Mouse (Mus musculus) left cerebral cortex, adult 18-20 months (tissue): Measurements from ENCODE around the gene Pde4d. TPM values are rescaled to one million over a fixed set of nuclear protein-coding genes. Genes with fewer than 3 reads are reported as not detected.
A peak's percentile ranks its signal among the peaks of the same experiment; 100 is the strongest.

Experiments
- DNase-seq, 2 experiments: peaks; one replicate each; pipeline ENCODE4 v3.0.0; 2021 to 2022; ENCODE audit warnings: low spot score in 2 of 2, mixed read lengths in 1 of 2
- total RNA-seq, 2 experiments: library from RNA; stranded (reverse); gene quantifications; 2 replicates each; pipeline ENCODE4 v1.2.3; 2021

Pde4d gene
- total RNA-seq, 2 experiments from 2014 or later, result 107 to 109 TPM

- peak in 1 of 2 experiments; percentile 42 for DNase-seq
Observed at GRCm38 (mm10) chr13:108812956-108813355, 363.2 kb downstream of the Pde4d start.

DNA sequence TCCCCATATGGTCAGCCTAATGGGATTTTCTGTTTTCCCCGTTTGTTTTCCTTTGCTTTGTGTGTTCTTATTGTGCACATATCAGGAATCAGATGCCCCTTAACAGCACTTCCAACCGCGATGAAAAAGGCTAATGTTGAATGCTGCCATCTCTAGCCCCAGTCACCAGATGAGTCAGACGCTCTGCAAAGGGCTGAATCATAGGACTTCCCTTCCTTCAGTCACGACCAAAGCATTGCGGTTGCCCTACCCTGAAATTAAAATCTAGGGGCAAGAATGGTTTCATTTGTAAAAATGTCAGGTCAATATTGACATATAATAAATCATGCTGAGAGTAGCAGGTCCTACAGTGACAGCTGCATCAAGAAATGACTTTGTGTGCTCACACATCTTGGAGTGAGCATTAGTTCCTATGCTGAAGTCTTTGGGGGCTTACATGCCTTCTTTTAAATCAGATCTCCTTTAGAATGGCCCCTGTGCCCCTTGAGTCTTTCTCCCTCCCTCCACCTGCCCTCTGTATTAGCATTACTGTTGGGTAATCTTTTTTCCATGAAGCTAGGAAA lies 370.2 kb downstream of the Pde4d start:
- no peak for DNase-seq

GRCm38 (mm10) chr13:108820487-108820886 lies 370.7 kb downstream of the Pde4d start:
- no peak for DNase-seq

GRCm38 (mm10) chr13:108821270-108821669 lies 371.5 kb downstream of the Pde4d start:
- DNase-seq, result no peak

DNA sequence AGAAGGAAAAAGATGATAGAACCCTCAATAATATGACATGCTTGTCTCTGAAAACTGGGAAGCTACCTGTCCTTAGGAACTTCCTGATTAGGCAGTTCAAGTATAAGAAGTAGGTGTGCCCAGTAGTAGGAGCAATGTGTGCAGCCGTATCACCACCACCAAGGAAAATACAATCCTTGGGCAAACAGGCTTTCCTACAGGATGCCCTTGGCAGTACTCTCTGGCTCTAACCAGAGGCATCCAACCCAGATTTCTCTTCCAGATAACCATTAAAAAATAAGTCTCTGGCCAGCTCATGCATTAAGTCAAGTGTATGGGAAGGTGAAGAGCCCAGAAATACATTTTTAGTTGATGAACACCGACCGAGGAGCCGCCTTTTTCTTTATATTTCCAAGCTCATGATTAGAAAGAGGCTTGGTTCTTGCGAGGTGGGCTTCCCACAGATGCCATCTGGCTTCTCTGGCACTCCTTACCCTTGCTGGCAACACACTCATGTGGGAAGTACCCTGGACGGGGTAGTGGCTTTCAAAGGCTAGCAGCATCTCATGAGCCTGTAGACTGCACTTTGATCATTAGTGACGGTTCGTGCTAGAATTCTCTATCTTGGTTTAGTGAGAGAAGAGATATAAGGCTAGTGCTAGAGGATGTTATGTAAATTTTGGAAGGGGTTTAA lies 375.0 kb downstream of the Pde4d start:
- DNase-seq, result peak; percentile 6 to 9

DNA sequence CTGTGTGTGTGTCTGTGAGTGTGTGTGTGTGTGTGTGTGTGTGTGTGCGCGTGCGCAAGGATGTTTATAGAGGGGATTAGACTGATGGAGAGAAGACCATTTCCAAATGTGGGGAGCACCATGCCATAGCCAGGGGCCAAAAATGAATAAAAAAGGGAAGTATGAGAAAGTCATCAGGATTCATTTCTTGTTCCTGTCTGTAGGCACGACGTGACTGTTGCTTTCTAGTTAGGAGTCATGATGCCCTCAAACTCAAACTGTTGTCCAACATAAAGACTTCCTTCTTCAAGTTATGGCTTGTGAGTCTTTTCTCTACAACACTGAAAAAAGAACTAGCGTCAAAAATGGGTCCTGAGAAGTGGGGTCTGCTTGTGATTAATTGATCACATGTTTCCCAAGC lies 375.8 kb downstream of the Pde4d start:
- no peak for DNase-seq

DNA sequence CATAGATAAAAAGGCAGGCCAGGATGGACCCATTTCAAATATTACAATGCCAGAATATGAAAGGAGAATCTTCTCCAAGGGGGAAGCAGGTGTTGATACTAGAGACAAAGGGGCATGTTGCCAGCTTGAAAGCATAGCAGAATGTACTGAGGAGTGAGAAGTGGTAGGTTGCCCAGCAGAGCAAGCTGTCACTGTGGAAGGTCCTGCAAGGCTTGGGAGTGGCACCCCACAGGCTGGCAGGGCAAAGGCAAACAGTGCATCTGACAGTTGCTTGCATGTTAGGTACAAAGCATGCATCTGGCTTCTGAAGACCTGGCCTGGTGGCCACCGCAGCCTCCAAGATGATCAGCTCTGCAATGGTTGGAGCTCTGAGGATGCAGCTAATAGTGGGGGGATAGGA lies 384.4 kb downstream of the Pde4d start:
- no peak for DNase-seq

DNA sequence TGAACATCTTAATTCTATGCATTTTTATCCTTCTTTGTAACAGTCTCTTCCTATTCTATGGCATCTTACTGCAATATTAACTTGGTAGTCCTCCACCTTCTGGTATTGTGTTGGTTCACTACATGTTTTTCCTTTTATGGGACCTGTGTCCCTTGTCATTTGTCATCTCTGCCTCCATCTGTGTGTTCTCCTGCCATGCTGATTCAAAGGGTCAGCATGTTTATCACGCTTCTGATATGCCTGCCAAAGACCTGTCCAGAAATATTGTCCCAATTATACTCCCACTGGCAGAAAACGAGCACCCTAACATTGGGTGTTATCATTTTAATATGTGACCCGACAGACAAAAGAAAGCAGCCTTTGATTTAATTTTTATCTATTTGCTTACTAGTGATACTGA lies 386.6 kb downstream of the Pde4d start:
- no peak for DNase-seq

GRCm38 (mm10) chr13:108839142-108839541 lies 389.4 kb downstream of the Pde4d start:
- DNase-seq, result no peak

GRCm38 (mm10) chr13:108854090-108854489 lies 404.3 kb downstream of the Pde4d start:
- no peak for DNase-seq

GRCm38 (mm10) chr13:108856776-108857435 lies 407.2 kb downstream of the Pde4d start:
- DNase-seq, result no peak

GRCm38 (mm10) chr13:108859336-108859735 lies 409.6 kb downstream of the Pde4d start:
- DNase-seq, result no peak

DNA sequence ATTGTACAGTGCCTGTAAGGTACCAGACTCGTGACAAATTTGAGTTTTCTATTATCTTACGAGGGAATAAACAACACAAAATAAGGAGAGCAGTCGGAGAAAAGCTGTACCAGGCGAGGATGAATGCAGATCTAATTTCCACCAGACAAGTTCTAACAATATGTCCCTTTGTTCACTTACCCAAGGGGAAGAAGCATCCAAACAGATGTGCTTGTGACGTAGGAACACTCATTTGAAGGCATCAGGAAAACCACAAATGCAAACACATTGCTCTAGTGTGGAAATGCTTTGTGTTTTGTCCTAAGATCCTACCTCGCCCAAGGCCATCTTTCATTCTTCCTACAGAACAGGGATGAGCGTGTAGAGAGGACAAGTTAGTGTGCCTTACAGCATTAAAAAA lies 411.0 kb downstream of the Pde4d start:
- DNase-seq, result no peak

GRCm38 (mm10) chr13:108861707-108862106 lies 412.0 kb downstream of the Pde4d start:
- no peak for DNase-seq

GRCm38 (mm10) chr13:108862173-108862572 lies 412.4 kb downstream of the Pde4d start:
- no peak for DNase-seq

DNA sequence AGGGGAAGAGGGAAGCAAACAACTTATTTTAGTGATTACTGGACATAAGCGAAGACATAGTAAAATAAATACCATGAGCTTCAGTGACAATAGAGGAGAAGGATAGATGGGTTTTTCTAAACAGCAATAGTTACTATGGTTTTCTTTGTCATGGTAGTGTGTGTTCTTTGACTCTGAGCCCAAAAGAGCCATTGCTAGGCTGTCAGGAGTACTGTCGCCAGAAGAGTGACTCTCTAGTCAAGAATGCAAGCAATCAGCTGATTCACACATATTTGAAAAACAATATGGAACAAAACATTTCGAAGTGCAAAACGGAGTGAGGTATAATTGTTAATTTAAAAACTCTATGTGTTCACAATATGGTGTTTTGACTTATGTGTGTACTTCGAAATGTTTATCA lies 450.4 kb downstream of the Pde4d start:
- no peak for DNase-seq

DNA sequence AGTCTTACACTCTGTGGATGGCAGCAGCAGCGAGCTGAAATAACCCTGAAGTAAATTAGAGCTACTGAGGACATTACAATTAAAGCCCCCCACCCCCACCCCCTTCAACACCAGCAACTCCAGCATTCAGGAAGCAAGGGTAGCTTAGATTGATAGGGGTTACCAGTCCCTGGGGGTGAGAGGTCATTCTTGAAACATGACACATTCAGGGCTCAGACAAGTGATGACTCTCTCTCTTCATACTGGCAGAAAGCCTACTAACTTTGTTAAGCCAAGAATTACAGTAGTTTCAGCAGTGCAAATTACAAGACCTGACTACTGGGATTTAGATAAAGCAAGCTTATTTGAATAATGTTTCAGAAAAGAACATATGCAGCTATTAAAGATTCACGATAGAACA lies 455.4 kb downstream of the Pde4d start:
- DNase-seq, result no peak

DNA sequence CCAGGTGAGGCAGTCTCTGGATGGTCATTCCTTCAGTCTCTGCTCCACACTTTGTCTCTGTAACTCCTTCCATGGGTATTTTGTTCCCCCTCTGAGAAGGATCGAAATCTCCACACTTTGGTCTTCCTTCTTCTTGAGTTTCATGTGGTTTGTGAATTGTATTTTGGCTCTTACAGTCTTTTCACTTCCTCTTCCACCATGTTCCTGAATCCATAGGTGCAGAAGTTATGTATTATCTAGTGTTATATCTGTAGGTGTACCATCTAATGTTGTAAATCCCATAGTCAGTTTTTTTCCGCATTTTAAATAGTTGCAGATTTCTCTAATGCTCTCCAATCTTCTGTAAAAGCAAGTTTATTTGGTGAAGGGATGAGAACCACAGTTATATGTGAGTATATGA lies 459.4 kb downstream of the Pde4d start:
- no peak for DNase-seq

DNA sequence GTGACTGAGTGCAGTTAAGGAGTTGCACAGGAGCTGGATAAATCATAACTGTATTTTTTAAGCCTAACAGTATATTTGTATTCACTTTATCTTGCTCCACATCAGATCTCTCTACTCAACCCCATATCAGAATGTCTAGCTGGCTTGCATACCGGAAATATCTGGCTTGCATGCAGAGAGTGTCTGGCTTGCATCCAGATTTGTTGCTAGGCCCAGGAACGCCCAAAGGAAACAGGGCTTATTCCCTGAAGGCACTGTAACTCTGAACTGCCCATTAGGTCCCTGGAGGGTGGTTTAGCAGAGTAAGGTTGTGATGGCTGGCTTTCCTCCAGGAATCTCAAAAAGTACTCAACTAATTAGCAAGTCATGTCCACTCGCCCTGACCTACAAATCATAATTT lies 464.9 kb downstream of the Pde4d start:
- DNase-seq, result no peak

- DNase-seq, result no peak
Observed at GRCm38 (mm10) chr13:108921146-108921545, 471.4 kb downstream of the Pde4d start.

DNA sequence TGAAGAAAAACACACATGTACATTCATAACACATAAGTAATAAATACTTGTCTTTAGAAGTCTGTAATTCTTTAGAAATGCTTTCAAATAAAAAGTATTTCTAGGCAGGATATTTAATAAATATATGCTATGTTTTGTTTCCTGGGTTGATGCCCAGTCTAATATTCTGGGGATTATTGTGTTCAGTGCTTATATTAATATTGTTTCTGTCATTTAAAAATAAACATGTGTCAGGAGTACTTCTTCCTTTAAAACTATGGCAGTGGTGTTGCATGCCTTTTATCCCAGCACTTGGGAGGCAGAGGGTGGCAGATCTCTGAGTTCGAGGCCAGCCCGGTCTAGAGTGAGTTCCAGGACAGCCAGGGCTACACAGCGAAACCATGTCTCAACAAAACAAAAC lies 485.1 kb downstream of the Pde4d start:
- no peak for DNase-seq

GRCm38 (mm10) chr13:108937272-108937671 lies 487.5 kb downstream of the Pde4d start:
- no peak for DNase-seq

DNA sequence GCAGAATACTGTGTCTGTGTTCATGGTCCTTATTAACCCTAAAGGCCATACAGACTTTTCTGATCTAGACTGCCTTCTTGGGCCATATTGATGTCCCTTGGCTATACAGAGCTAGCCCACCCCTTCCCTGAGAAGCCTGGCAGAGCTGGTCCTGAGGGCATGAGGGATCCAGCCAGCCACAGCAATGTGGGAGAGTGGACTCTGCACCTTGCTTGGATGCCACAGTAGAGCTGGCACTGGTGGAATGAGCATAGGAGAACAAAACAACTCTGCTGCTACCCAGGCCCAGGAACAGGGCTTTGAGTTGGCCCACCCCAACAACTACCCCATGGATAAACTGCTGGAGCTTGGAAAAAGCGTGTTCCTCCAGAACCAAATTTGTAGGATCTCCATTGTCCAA lies 503.2 kb downstream of the Pde4d start:
- no peak for DNase-seq
